In genomic region chr4:148287041-148287440, GRCm38 (mm10) we compare ENCODE assay signal across 12 mouse cellular contexts. TPM values are rescaled to one million over a fixed set of nuclear protein-coding genes. Genes with fewer than 3 reads are reported as not detected.
A peak's percentile ranks its signal among the peaks of the same experiment; 100 is the strongest.
DNase-seq lines count a peak whose midpoint lies in the region; ATAC-seq and TF ChIP-seq lines count a peak whose summit lies in the region.
"Had no signal": no experiment of that assay in that cellular context is flagged by ENCODE, and none has a peak within 500 bp of the region (broad histone marks: within the 10 kb centered on the region; RNA-seq: fewer than 3 reads in every experiment).

No protein-coding gene starts in this region.

- no peak for TF ChIP-seq POLR2A in brain, embryonic 14.5 days (IDR thresholded peaks at IDR 0.05; ENCODE audit: borderline replicate concordance, extremely low read depth, insufficient read depth, insufficient read length, poor library complexity, severe bottlenecking)

- no peak overlapping the region for H3K9ac ChIP-seq in heart, embryonic 13.5 days
- peak overlapping the region; percentile 88 for H3K9ac ChIP-seq in forebrain, embryonic 16.5 days (replicated peaks; ENCODE audit: low read depth, low read length)
- H3K9ac ChIP-seq: liver, embryonic 14.5 days had no signal

- peaks cover 96% of the 10 kb centered on the region for H3K27me3 ChIP-seq in heart, embryonic 13.5 days (replicated peaks)
- no peaks in the 10 kb centered on the region for H3K27me3 ChIP-seq in forebrain, embryonic 16.5 days (replicated peaks; ENCODE audit: control insufficient read depth, insufficient read depth, low read length)
- H3K27me3 ChIP-seq in midbrain, embryonic 10.5 days (ENCODE audit: low read depth, poor library complexity, severe bottlenecking): peaks cover 58% of the 10 kb centered on the region

- no peak for TF ChIP-seq CTCF in brain, embryonic 14.5 days (IDR thresholded peaks at IDR 0.05; ENCODE audit: borderline replicate concordance, extremely low read depth, insufficient read depth, insufficient read length)

- no peak for ATAC-seq in heart, embryonic 13.5 days (ENCODE audit: extremely low read depth, insufficient number of reproducible peaks, low FRiP score, low TSS enrichment)
- ATAC-seq in forebrain, embryonic 16.5 days: no peak

- peak overlapping the region; percentile 67 for H3K4me2 ChIP-seq in heart, embryonic 13.5 days
- H3K4me2 ChIP-seq in forebrain, embryonic 16.5 days (ENCODE audit: low read length): peak overlapping the region; percentile 72

- 3% methylated on average over 20 of the region's 20 CpGs for WGBS in heart, embryonic 13.5 days
- under 1% methylated on average over 20 of the region's 20 CpGs for WGBS in forebrain, embryonic 16.5 days
- under 1% methylated on average over 20 of the region's 20 CpGs for WGBS in midbrain, embryonic 10.5 days

- H3K36me3 ChIP-seq in heart, embryonic 13.5 days: no peaks in the 10 kb centered on the region
- no peaks in the 10 kb centered on the region for H3K36me3 ChIP-seq in forebrain, embryonic 16.5 days (ENCODE audit: control insufficient read depth, insufficient read depth)
- no peaks in the 10 kb centered on the region for H3K36me3 ChIP-seq in midbrain, embryonic 10.5 days

- H3K4me1 ChIP-seq in heart, embryonic 13.5 days: peaks cover 8% of the 10 kb centered on the region
- peaks cover 51% of the 10 kb centered on the region for H3K4me1 ChIP-seq in forebrain, embryonic 16.5 days (replicated peaks; ENCODE audit: control insufficient read depth, insufficient read depth, low read length)
- H3K4me1 ChIP-seq in midbrain, embryonic 10.5 days: peaks cover 58% of the 10 kb centered on the region

- peak overlapping the region; percentile 46; the same call in 1 of the 2 replicates for H3K4me3 ChIP-seq in heart, embryonic 13.5 days
- peak overlapping the region; percentile 75 for H3K4me3 ChIP-seq in forebrain, embryonic 16.5 days (replicated peaks; ENCODE audit: low read length)
- peak overlapping the region; percentile 70 for H3K4me3 ChIP-seq in midbrain, embryonic 10.5 days

- H3K27ac ChIP-seq in heart, embryonic 13.5 days (replicated peaks): no peak overlapping the region
- peak overlapping the region; percentile 79 for H3K27ac ChIP-seq in forebrain, embryonic 16.5 days (ENCODE audit: low read length)
- H3K27ac ChIP-seq in midbrain, embryonic 10.5 days (replicated peaks): peak overlapping the region; percentile 87
- H3K27ac ChIP-seq: liver, embryonic 14.5 days had no signal

- DNase-seq in heart, postnatal 4 days: no peak
- DNase-seq in brain, embryonic 14.5 days (ENCODE audit: low read depth): peak; percentile 39
- DNase-seq in midbrain, embryonic 10.5 days (ENCODE audit: low spot score): no peak
- no peak for DNase-seq in B cell, adult 2 months
- DNase-seq in ovary, postnatal 36 days (ENCODE audit: low spot score): no peak
- no peak for DNase-seq in layer of hippocampus, adult 9-10 months (ENCODE audit: low spot score)
- DNase-seq: adrenal gland, adult 8-10 months had no signal

- H3K9me3 ChIP-seq in heart, embryonic 13.5 days: no peaks in the 10 kb centered on the region
- no peaks in the 10 kb centered on the region for H3K9me3 ChIP-seq in forebrain, embryonic 16.5 days (ENCODE audit: control insufficient read depth, low read length)
- H3K9me3 ChIP-seq in midbrain, embryonic 10.5 days (replicated peaks): no peaks in the 10 kb centered on the region

RNA-seq across cellular contexts. Expression of gene Disp3, which starts 0.7 kb away (rescaled TPM):
- 0.03 TPM in 2 replicates for polyA plus RNA-seq in heart, embryonic 13.5 days (2015; fragmentation: Nextera tagmentation; extraction: Ambion mirVana)
- total RNA-seq in heart, postnatal 4 days (2021): under 1 TPM; 0.14 to 0.19 TPM
- polyA plus RNA-seq in brain, embryonic 14.5 days (2012; rRNA removed): 25.2 and 28.4 TPM in 2 replicates
- polyA plus RNA-seq in forebrain, embryonic 16.5 days (2015; fragmentation: Nextera tagmentation; extraction: Ambion mirVana): 11.8 and 12.2 TPM in 2 replicates
- polyA plus RNA-seq in midbrain, embryonic 10.5 days (2016; fragmentation: Nextera tagmentation; extraction: Ambion mirVana): 3.2 and 3.7 TPM in 2 replicates
- total RNA-seq: CH12.LX; heart, postnatal 36 days had no signal
- polyA plus RNA-seq: liver, embryonic 14.5 days had no signal
